Mouse (Mus musculus): ENCODE data around the gene Rhou. TPM values are rescaled to one million over a fixed set of nuclear protein-coding genes. Genes with fewer than 3 reads are reported as not detected.
"Not testable (repeated sequence)": the region's sequence is repeated elsewhere in the genome, so short reads cannot be mapped to it uniquely, and the experiment has no call there.

Gene Rhou
- polyA plus RNA-seq, 1 experiment from 2014 or later, result 8.1 TPM

- 0 out of 2 replicates have a peak, but pooled peaks cover 2% of the 10 kb centered on the region for H3K4me1 ChIP-seq (replicated peaks; ENCODE audit: control insufficient read depth, insufficient read depth, low read length)
- H3K27me3 ChIP-seq (ENCODE audit: control insufficient read depth, insufficient read depth, low read length), result peaks cover 20% of the 10 kb centered on the region
- peak overlapping the region; percentile 62 for H3K4me2 ChIP-seq (ENCODE audit: low read depth, low read length, severe bottlenecking)
- no peak overlapping the region for H3K27ac ChIP-seq (ENCODE audit: low read depth, low read length)
- peak; percentile 94 for DNase-seq (ENCODE audit: low spot score)
- no peaks in the 10 kb centered on the region for H3K36me3 ChIP-seq (ENCODE audit: control insufficient read depth, insufficient read depth, low read length)
- ATAC-seq (replicated peaks; ENCODE audit: low FRiP score), result 0 out of 2 replicates have a peak, but pooled peaks have one; percentile 46
- WGBS, result 12% methylated on average over 19 of the region's 19 CpGs
- peak overlapping the region; percentile 22 for H3K4me3 ChIP-seq (ENCODE audit: low read depth, low read length)
- no peak overlapping the region for H3K9ac ChIP-seq (ENCODE audit: low read length)
- H3K9me3 ChIP-seq (ENCODE audit: control insufficient read depth, low read length), result no peaks in the 10 kb centered on the region
These were observed 24.6 kb upstream of the Rhou start for GRCm38 (mm10) chr8:123628968-123629755.

GRCm38 (mm10) chr8:123630058-123630457 lies 23.7 kb upstream of the Rhou start:
- H3K4me1 ChIP-seq (replicated peaks; ENCODE audit: control insufficient read depth, insufficient read depth, low read length), result 0 out of 2 replicates have a peak, but pooled peaks cover 2% of the 10 kb centered on the region
- no peak for ATAC-seq (replicated peaks; ENCODE audit: low FRiP score)
- no peaks in the 10 kb centered on the region for H3K36me3 ChIP-seq (ENCODE audit: control insufficient read depth, insufficient read depth, low read length)
- H3K27ac ChIP-seq (ENCODE audit: low read depth, low read length), result no peak overlapping the region
- DNase-seq (ENCODE audit: low spot score), result peak; percentile 32
- H3K9ac ChIP-seq (ENCODE audit: low read length), result no peak overlapping the region
- H3K4me3 ChIP-seq (ENCODE audit: low read depth, low read length), result no peak overlapping the region
- no peaks in the 10 kb centered on the region for H3K9me3 ChIP-seq (ENCODE audit: control insufficient read depth, low read length)
- H3K27me3 ChIP-seq (ENCODE audit: control insufficient read depth, insufficient read depth, low read length), result peaks cover 11% of the 10 kb centered on the region
- no peak overlapping the region for H3K4me2 ChIP-seq (ENCODE audit: low read depth, low read length, severe bottlenecking)
- WGBS, result 52% methylated on average over 10 of the region's 10 CpGs

GRCm38 (mm10) chr8:123630841-123631251 lies 22.9 kb upstream of the Rhou start:
- Histone ChIP-seq H3K9ac (ENCODE audit: low read length) (no peak overlapping the region), H3K36me3 (ENCODE audit: control insufficient read depth, insufficient read depth, low read length) (no peaks in the 10 kb centered on the region), H3K9me3 (ENCODE audit: control insufficient read depth, low read length) (no peaks in the 10 kb centered on the region), H3K27ac (ENCODE audit: low read depth, low read length) (no peak overlapping the region), H3K4me1 (replicated peaks; ENCODE audit: control insufficient read depth, insufficient read depth, low read length) (0 out of 2 replicates have a peak, but pooled peaks cover 2% of the 10 kb centered on the region), H3K4me2 (ENCODE audit: low read depth, low read length, severe bottlenecking) (peak overlapping the region; percentile 22; the same call in 1 of the 2 replicates), H3K27me3 (ENCODE audit: control insufficient read depth, insufficient read depth, low read length) (peaks cover 9% of the 10 kb centered on the region), H3K4me3 (ENCODE audit: low read depth, low read length) (peak overlapping the region; percentile 15)
- DNase-seq (ENCODE audit: low spot score) (peak; percentile 42), ATAC-seq (replicated peaks; ENCODE audit: low FRiP score) (no peak)
- 34% methylated on average over 12 of the region's 12 CpGs for WGBS

- not testable (repeated sequence) for H3K4me2 ChIP-seq (ENCODE audit: low read depth, low read length, severe bottlenecking); ATAC-seq (replicated peaks; ENCODE audit: low FRiP score); H3K4me1 ChIP-seq (replicated peaks; ENCODE audit: control insufficient read depth, insufficient read depth, low read length); H3K4me3 ChIP-seq (ENCODE audit: low read depth, low read length); H3K36me3 ChIP-seq (ENCODE audit: control insufficient read depth, insufficient read depth, low read length); H3K9me3 ChIP-seq (ENCODE audit: control insufficient read depth, low read length); H3K27me3 ChIP-seq (ENCODE audit: control insufficient read depth, insufficient read depth, low read length); DNase-seq (ENCODE audit: low spot score); H3K27ac ChIP-seq (ENCODE audit: low read depth, low read length); H3K9ac ChIP-seq (ENCODE audit: low read length)
- WGBS, result 68% methylated on average over 3 of the region's 3 CpGs
These were observed 22.0 kb upstream of the Rhou start for GRCm38 (mm10) chr8:123631746-123632145.

GRCm38 (mm10) chr8:123632257-123632656 lies 21.5 kb upstream of the Rhou start:
- H3K4me1 ChIP-seq (replicated peaks; ENCODE audit: control insufficient read depth, insufficient read depth, low read length), result 0 out of 2 replicates have a peak, but pooled peaks cover 2% of the 10 kb centered on the region
- ATAC-seq (replicated peaks; ENCODE audit: low FRiP score) (no peak), DNase-seq (ENCODE audit: low spot score) (peak; percentile 25)
- WGBS, result 82% methylated on average over 4 of the region's 4 CpGs
- no peak overlapping the region for H3K4me3 ChIP-seq (ENCODE audit: low read depth, low read length)
- no peaks in the 10 kb centered on the region for H3K36me3 ChIP-seq (ENCODE audit: control insufficient read depth, insufficient read depth, low read length)
- H3K27ac ChIP-seq (ENCODE audit: low read depth, low read length), result no peak overlapping the region
- H3K27me3 ChIP-seq (ENCODE audit: control insufficient read depth, insufficient read depth, low read length), result peaks cover 6% of the 10 kb centered on the region
- H3K9ac ChIP-seq (ENCODE audit: low read length), result no peak overlapping the region
- no peaks in the 10 kb centered on the region for H3K9me3 ChIP-seq (ENCODE audit: control insufficient read depth, low read length)
- no peak overlapping the region for H3K4me2 ChIP-seq (ENCODE audit: low read depth, low read length, severe bottlenecking)

- 73% methylated on average over 7 of the region's 7 CpGs for WGBS
- no peaks in the 10 kb centered on the region for H3K4me1 ChIP-seq (replicated peaks; ENCODE audit: control insufficient read depth, insufficient read depth, low read length)
- DNase-seq (ENCODE audit: low spot score), result peak; percentile 20
- H3K27me3 ChIP-seq (ENCODE audit: control insufficient read depth, insufficient read depth, low read length), result peaks cover 4% of the 10 kb centered on the region
- ATAC-seq (replicated peaks; ENCODE audit: low FRiP score), result no peak
- H3K4me3 ChIP-seq (ENCODE audit: low read depth, low read length), result no peak overlapping the region
- no peak overlapping the region for H3K9ac ChIP-seq (ENCODE audit: low read length)
- H3K9me3 ChIP-seq (ENCODE audit: control insufficient read depth, low read length), result no peaks in the 10 kb centered on the region
- no peak overlapping the region for H3K4me2 ChIP-seq (ENCODE audit: low read depth, low read length, severe bottlenecking)
- H3K36me3 ChIP-seq (ENCODE audit: control insufficient read depth, insufficient read depth, low read length), result no peaks in the 10 kb centered on the region
- H3K27ac ChIP-seq (ENCODE audit: low read depth, low read length), result no peak overlapping the region
These were observed 19.9 kb upstream of the Rhou start for GRCm38 (mm10) chr8:123633801-123634200.

- ATAC-seq (replicated peaks; ENCODE audit: low FRiP score) (no peak), DNase-seq (ENCODE audit: low spot score) (peak; percentile 15)
- Histone ChIP-seq H3K36me3 (ENCODE audit: control insufficient read depth, insufficient read depth, low read length) (no peaks in the 10 kb centered on the region), H3K9ac (ENCODE audit: low read length) (no peak overlapping the region), H3K4me1 (replicated peaks; ENCODE audit: control insufficient read depth, insufficient read depth, low read length) (no peaks in the 10 kb centered on the region), H3K4me3 (ENCODE audit: low read depth, low read length) (no peak overlapping the region), H3K4me2 (ENCODE audit: low read depth, low read length, severe bottlenecking) (no peak overlapping the region), H3K9me3 (ENCODE audit: control insufficient read depth, low read length) (no peaks in the 10 kb centered on the region), H3K27me3 (ENCODE audit: control insufficient read depth, insufficient read depth, low read length) (peaks cover under 1% of the 10 kb centered on the region), H3K27ac (ENCODE audit: low read depth, low read length) (no peak overlapping the region)
- WGBS, result 67% methylated on average over 3 of the region's 3 CpGs
These were observed 19.2 kb upstream of the Rhou start for GRCm38 (mm10) chr8:123634395-123635131.

GRCm38 (mm10) chr8:123635671-123636070 lies 18.1 kb upstream of the Rhou start:
- Histone ChIP-seq H3K27ac (ENCODE audit: low read depth, low read length) (no peak overlapping the region), H3K36me3 (ENCODE audit: control insufficient read depth, insufficient read depth, low read length) (no peaks in the 10 kb centered on the region), H3K9me3 (ENCODE audit: control insufficient read depth, low read length) (no peaks in the 10 kb centered on the region), H3K4me3 (ENCODE audit: low read depth, low read length) (no peak overlapping the region), H3K9ac (ENCODE audit: low read length) (no peak overlapping the region), H3K4me1 (replicated peaks; ENCODE audit: control insufficient read depth, insufficient read depth, low read length) (no peaks in the 10 kb centered on the region), H3K27me3 (ENCODE audit: control insufficient read depth, insufficient read depth, low read length) (no peaks in the 10 kb centered on the region), H3K4me2 (ENCODE audit: low read depth, low read length, severe bottlenecking) (no peak overlapping the region)
- ATAC-seq (replicated peaks; ENCODE audit: low FRiP score) (no peak), DNase-seq (ENCODE audit: low spot score) (no peak)
- WGBS, result 85% methylated on average over 11 of the region's 11 CpGs

Measured in forebrain, embryonic 11.5 days (tissue).